Mouse (Mus musculus) urinary bladder, postnatal 36 days (tissue): ENCODE data around the gene Mgat2.
"Not testable (repeated sequence)": the region's sequence is repeated elsewhere in the genome, so short reads cannot be mapped to it uniquely, and the experiment has no call there.

Experiments used
- DNase-seq, 2 experiments: peaks; one replicate each; pipeline ENCODE4 v3.0.0; 2022; ENCODE audit warnings: low spot score in 2 of 2, mixed read lengths in 1 of 2

The Mgat2 gene

DNA sequence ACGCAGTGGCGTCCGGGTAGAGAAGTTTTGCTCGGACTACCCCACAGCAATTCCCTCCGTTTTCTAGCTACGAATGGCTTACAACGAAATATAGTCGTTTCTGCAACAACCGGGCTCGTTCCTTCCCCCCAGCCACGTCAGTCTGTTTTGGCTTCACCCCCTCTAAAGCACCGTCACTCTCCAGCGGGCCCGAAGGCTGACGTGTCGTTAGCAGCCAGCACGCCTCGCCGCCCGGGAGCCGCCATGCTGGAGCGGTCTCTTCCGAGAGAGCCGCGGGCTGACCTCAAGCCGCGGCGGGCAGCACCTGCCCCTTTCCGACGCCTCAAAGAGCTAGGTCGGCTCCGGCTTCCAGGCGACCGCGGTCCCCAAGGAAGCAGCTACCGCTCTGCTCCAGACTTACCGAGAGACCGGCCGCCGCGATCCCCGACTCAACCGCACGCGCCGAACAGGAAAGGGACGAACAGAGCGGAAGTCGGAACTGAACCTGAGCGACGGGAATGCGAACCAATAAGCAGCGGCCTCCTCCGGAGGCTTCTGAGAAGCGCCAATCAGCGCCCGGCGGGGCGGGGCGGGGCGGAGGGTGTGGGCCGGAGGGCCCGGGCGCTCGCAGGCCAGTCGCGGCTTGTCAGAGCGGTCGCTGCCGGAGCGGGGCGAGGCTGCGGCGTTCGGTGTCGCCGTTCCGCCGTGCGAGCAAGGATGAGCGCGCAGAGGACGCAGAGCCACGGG is at the start of gene Mgat2, which contains the start of gene Rpl36al:
Gene Mgat2 (plus strand): TSS at position 575 of the 726 bp plus-strand sequence.
Gene Rpl36al (minus strand): TSS at position 501 of the 726 bp plus-strand sequence.
- peak; percentile 99 for DNase-seq

DNA sequence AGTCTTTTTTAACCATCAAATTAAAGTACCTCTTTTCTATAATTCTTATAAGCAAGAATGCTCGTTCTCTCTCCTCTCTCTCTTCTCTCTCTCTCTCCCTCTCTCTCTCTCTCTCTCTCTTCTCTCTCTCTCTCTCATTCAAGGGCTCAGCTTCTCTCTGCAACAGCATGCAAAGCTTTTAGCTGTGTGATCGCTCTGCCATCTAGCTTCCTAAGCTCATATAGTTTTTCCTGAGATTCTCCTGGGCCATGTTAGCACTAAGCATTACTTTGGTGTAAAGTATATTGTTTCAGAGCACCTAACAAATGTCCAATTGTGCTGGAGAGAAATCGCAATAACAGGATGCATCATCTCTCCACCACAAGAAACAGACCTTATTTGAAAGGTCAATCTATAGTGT is 44.8 kb upstream of the Mgat2 start:
- DNase-seq: no peak

DNA sequence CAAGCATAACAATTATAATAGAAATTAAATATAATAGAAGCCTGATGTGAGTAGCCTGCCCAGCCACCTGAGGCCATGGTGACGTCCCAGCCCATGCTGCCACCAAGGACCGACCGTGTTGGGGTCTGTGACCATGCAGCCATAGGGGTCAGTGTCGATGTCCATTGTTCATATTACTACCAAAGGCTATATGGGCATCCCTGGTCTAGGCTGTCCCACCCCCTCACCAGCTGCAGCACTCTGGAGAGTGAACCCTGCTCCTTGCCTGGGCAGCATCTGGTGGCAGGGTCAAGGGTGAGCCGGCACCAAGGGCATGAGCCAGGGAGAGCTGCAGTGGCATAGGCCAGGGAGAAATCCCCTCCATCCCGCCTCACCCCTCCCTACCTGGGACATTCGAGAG is 44.1 kb upstream of the Mgat2 start:
- DNase-seq: no peak

DNA sequence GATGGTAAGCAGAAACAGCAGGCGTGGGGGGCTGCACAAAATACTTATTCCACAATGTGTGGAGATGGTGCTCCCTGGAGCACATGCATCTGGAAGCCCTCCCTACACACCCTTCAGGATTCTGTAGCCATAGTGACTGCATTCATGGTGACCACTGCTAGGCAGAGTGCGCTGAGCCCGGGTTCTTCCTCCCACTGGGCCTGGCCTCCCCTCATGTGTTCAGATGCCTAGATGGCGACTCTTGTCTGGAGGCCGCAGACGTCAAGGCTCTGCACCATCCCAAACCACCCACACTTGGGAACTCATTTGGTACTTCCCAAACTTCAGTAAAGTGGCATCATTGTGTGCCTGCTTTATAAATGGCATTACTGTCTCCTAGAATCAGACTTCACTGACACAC is 40.5 kb upstream of the Mgat2 start:
- no peak for DNase-seq

DNA sequence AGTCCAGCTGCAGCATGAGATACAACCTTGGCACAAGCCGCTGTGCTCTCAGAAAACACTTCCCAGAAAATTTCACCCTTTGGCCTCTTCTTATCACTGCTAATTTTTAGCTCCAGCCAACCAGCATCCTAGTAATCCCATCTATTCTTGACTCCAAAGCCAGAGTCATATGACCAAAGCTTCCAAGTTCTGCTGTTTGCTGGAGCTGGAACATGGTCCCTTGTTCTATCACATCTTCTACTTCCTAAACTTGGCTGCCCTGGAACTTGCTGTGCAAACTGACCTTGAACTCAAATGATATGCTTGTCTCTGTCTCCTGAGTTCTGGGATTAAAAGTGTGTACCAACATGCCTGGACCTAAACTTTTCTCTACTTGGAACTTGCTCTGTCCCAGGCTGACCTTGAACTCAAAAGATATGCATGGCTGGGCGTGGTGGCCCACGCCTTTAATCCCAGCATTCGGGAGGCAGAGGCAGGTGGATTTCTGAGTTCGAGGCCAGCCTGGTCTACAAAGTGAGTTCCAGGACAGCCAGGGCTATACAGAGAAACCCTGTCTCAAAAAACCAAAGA is 36.7 kb upstream of the Mgat2 start:
- DNase-seq: no peak

DNA sequence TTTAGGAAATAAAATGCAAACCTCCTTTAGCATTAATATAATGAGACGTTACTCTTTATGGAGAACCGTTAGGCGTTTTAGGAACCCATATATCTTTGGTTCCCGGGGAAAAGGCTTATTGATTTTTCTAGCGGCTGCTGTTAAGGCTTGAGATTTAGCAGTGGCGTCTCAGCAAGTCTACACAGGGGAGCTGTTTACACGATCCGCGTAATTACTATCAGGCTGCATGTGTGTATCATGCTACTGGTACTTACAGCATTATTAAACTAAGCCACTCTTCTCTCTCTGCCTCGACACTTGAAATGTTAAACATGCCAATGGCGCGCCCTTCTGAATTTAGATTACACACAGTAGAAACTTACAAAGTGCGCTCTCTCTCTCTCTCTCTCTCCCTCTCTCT is 33.9 kb upstream of the Mgat2 start:
- DNase-seq: no peak

DNA sequence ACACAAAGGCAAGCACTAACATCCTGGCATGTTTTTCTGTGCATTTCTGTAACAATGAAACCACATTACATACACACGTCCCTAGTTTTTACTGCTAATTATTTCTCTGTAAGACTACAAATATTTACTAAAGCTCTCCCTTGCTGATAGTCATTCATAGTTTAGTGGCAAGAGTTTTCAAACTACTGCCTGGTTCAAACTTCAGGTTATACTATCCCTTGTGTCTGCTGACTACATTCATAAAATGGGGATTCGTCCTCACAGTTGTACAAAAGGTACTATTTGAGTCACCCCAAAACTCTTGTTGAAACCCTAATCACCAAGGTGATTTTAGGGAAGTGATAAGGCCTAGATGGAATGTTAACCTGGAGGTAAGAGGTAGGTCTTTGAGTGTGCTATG is 28.0 kb upstream of the Mgat2 start:
- no peak for DNase-seq

DNA sequence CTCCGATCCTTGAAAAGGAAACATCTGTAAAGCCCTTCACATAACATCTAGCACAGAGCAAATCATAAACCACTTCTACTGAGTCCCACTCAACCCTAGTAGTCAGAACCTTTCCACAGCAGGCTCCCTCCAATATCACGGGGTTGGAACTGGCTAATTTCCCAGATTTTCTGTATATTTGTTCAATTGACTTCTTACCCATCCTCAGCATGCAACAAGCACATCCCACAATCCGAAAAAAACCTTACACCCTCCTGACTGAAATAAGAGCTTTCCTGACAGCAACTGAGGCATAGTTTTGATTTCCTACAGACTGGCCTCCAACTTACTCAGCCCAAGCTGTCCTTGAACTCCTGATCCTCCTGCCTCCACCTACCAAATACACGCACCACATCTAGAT is 27.5 kb upstream of the Mgat2 start:
- DNase-seq: no peak

DNA sequence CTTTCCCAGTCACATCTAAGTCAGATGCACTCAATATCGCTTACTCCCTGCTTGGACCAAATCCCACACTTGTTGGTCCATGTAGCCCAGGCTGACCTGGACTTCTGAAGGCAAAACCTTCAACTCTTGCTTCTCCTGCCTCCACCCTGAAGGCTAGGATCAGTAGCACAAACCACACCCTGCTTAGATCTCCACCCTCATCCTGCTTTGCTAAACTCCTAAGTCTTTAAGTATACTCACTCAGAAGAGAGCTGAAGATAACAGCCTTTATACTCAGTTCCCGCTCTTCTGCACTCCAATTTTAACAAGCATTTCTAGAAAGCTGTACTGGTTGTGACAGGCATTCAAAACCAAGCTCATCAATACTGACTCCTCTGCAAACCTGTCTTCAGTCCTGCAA is 26.9 kb upstream of the Mgat2 start:
- no peak for DNase-seq

DNA sequence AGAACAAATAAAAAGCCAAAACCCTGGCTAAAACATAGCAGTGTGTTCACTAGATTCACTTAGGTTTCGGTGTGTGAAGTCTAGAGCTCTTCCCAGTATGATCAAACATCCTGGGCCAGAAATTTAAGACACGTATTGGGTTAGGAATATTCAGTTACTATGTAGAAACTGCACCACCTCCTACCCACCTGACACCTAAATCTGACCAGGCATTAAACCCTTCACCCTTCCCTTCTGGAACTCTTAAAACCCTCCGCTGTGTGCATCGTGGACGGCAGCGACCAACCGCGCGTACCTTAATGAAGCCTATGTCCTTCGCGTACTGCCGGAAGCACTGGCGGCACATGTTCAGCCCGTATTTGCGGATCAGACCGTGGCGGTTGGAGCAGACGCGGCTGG is 25.6 kb upstream of the Mgat2 start:
- no peak for DNase-seq

DNA sequence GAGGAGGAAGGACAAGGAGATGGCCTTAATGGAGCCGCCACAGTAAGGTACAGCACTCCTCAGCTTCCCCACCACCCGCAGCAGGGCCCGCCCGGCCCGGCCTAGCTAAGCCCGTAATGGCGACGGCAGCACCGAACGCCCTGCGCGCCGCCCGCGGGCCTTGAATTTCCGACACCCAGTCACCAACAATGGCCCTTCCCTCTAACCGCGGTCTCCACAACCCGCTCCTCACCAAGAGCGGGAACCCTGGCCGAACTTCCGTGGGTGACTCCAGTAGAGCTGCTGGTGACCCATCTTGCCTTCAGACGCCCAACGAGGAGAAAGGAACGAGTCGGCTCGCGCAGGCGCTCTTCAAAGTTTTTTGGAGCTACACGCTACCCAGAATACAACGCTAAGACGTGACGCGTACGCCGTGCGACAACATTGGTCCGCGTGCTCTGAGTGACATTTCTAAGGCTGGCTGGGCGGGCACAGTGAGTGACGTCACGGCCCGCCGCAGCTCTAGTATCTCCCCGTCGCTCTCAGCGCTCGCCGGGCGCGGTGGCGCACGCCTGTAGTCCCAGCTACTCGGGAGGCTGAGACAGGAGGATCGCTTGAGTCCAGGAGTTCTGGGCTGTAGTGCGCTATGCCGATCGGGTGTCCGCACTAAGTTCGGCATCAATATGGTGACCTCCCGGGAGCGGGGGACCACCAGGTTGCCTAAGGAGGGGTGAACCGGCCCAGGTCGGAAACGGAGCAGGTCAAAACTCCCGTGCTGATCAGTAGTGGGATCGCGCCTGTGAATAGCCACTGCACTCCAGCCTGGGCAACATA is 25.0 kb upstream of the Mgat2 start, which contains the start of gene Rps29:
Gene Rps29 (minus strand): TSS at position 422 of the 813 bp plus-strand sequence.
- peak; percentile 93 to 97 for DNase-seq

DNA sequence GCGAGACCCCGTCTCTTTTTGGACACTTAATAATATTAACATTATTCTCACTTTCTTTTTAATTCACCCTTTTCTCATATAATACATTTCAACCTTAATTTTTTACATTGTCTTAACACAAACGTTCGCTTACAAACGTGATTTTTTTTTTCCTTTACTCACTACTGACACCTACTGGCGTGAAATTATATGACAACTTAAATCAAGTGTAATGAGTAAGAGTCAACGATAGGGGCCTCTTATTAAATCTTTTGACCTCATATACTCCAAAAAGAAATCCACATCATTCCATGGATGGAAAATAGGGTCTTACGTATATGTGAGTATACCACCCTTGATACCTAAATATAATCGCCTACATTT is 24.4 kb upstream of the Mgat2 start:
- no peak for DNase-seq

DNA sequence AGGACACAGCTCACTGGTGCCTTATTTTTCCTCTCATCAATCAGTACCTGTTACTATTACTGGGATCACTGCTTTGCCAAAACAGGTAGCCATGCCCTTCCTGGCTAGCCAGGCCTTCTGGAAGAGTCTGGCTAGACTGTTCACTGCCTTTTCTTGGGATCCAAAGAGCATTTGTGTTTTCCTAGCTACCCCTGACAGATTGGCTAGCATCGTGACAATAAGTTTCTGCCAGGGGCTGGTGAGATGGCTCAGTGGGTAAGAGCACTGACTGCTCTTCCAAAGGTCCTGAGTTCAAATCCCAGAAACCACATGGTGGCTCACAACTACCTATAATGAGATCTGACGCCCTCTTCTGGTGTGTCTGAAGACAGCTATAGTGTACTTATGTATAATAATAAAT is 23.3 kb upstream of the Mgat2 start:
- not testable (repeated sequence) for DNase-seq

DNA sequence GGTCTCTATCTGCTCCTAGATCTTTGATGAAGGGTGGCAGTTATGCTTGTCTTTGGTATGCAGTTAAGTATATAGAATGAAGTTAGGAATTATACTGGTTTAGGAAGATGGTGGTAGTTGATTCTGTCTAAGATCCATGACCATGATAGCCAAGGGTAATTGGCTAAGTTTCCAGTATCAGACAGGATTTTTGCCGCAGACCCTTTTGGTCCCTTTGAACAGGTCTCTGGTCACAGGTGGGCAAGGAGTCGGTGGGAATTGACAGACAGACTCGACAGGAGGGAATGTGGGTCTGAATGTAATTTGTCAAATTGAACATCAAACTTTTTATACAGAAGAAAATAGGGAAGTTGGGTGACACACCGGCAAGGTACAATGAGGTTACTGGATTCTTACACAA is 20.4 kb upstream of the Mgat2 start:
- DNase-seq: not testable (repeated sequence)

DNA sequence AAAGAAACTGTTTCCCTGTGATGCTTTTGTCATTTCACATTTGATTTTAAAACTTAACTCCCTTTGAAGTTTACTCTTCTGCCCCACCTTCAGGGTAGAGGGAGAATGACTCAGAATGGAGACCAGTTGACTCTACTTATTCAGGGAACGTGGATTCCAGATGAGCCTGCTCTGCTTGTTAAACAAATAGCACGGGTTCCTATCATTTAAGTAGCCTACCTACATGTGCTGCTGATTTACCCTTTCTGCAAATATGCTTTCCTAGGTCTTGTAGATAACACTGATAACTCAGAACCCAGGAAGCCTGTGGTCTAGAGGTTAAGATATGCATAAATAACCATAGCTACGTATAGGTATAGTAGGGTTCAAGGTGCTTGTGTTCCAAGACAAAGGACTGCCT is 19.1 kb upstream of the Mgat2 start:
- DNase-seq: no peak

DNA sequence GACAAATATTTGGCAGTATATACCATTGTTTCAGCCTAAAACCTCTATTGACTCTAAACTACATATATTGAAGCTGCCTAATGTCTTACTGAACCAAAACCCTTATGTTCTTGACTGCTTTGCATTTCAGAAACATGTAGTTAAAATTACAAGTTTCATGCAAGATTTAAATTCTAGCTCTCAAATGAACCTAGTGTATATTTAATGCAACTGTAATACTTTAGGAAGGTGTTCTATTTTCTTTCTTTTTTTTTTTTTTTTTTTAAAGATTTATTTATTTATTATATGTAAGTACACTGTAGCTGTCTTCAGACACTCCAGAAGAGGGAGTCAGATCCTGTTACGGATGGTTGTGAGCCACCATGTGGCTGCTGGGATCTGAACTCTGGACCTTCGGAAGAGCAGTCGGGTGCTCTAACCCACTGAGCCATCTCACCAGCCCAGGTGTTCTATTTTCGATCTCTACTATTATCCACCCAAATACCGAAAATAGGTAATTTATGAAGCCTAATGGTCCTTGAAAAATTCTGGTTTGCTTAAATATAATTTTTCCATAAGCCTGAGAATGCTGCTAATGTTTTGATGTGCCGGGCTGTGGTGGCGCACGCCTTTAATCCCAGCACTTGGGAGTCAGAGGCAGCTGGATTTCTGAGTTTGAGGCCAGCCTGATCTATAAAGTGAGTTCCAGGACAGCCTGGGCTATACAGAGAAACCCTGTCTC is 16.9 kb upstream of the Mgat2 start:
- DNase-seq: not testable (repeated sequence)

DNA sequence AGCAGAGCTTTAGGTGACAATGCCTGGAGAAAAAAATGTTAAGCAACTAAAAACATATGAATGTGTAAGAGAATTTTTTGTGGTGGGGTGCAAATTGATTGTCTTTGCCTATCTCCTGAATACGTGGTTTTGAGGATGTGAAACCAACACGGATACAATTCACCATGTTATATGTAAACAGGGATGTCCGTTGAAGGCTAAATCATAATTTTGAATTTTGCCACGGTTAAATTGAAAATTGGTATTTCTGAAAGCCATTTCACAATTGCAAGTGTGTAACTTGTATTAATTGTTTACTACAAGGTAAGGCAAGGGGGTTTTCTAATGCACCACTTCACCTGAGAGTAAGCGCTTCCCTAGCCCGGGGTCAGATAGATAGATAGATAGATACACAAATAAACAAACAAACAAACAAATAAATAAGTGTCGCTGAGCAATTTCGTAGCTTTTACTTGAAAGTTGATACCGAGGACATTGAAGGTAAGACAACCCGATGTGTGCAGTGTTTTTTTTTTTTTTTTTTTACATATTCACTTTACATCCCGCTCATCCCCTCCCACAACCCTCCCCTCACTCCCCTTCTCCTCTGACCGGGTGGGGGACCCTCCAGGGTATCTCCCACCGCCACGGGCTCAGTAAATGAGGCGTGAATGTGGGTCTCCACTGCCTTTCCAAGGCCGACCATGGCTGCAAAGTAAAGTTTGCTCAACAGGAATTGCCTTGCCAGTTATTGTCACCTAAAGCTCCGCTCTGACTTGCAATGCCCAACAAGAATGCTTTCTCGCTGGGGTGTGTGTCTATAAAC is 16.1 kb upstream of the Mgat2 start:
- no peak for DNase-seq

DNA sequence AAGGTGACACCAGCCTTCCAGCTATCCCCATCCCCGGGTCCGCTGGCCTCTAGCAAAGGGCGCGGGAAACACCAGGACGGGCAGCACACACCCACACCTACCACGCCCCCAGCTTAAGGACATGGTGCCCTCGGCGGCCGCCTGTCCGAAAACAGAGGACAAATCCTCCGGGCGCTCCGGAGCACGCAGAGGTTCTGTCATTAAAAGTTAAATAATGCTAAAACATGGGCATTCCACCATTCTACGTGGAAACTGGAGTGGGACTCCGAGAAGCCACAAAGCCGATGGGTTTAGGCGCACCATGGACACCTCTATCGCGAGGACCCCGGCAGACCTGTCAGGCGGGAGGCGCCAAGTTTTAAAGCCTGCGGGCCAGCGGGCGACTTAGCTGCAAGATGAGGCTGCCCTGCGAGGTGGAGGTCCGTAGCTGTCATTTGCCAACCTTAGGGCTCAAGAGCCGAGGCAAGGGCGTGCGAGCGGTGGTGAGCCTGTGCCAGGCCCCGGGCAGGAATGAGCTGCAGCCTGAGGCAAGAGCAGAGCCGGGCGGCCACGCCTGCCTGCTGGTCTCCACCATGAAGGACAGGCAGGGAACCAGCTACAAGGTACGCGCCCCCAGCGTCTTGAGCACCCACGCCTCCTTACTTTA is 15.4 kb upstream of the Mgat2 start, which contains the start of gene Lrr1:
Gene Lrr1 (plus strand): TSS at position 354 of the 646 bp plus-strand sequence.
- DNase-seq: peak; percentile 84 to 86

DNA sequence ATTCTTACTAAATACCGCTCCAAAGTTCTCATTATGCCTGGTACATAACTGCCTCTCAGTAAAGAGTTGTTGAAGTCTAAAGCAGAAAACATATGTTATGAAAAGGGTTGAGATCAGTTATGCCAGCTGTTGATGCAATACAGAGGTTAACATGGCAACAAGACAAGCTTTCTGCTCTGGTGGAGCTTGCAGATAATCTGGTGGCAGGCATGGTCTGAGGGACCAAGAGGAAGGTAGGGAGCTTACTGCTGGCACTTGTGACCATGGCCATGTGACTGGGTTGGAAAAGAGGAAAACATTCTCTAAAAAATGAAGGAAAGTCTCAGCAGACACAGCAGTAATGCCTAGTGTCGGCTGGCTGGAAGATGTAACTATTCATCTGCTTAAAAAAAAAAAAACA is 12.7 kb upstream of the Mgat2 start:
- no peak for DNase-seq

DNA sequence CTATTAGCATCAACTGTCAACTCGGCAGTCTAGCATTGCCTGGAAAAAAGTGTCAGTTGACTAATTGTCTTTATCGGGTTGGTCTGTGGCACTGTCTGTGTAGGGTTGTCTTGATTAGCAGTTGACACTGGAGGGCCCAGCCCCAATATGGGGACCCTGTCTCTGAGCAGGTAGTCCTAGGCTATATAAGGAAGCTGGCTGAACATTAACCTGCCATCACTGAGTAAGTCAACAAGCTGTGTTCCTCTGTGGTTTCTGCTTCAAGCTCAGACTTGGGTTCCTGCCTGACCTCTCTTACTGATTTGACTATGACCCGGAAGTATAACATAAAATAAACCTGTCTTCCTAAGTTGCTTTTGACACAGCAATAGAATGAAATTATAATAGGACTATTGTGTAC is 8.0 kb upstream of the Mgat2 start:
- no peak for DNase-seq

DNA sequence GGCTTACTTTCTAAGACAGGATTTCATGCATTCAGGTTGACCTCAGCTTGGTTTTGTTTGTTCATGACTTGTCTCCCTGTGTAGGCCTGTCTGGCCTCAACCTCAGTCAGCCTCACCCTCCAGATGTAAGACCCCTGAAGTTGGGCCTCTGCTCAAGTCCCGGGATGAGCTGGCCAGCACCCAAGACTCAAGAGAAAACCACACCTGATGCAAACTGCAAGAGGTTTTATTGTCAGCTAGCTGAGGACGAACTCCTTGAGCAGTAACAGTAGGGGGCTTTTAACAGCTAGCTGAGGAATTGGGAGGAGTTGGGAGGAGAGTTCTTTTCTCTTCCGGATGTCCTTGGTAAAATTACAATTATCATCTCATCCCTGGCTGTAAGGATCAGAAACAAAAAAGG is 6.4 kb upstream of the Mgat2 start:
- no peak for DNase-seq
